Mouse (Mus musculus): Measurements from ENCODE around the gene Cabin1. TPM values are rescaled to one million over a fixed set of nuclear protein-coding genes. Genes with fewer than 3 reads are reported as not detected.

Gene Cabin1
- polyA plus RNA-seq, 1 experiment from 2014 or later, result 36.8 TPM

- Histone ChIP-seq H3K4me1 (peaks cover 26% of the 10 kb centered on the region), H3K36me3 (peaks cover 17% of the 10 kb centered on the region; the same call in 1 of the 2 replicates), H3K9me3 (no peaks in the 10 kb centered on the region), H3K9ac (replicated peaks) (no peak overlapping the region), H3K4me3 (no peak overlapping the region), H3K4me2 (replicated peaks) (no peak overlapping the region), H3K27ac (replicated peaks) (no peak overlapping the region), H3K27me3 (no peaks in the 10 kb centered on the region)
- no peak for ATAC-seq (replicated peaks)
- WGBS, result 76% methylated on average over 3 of the region's 3 CpGs
Measured at GRCm38 (mm10) chr10:75707901-75708632, 56.1 kb downstream of the Cabin1 start.

GRCm38 (mm10) chr10:75706632-75707216, 57.4 kb downstream of the Cabin1 start:
- H3K9me3 ChIP-seq, result no peaks in the 10 kb centered on the region
- H3K4me2 ChIP-seq (replicated peaks), result no peak overlapping the region
- peaks cover 29% of the 10 kb centered on the region for H3K4me1 ChIP-seq
- no peaks in the 10 kb centered on the region for H3K27me3 ChIP-seq
- H3K4me3 ChIP-seq, result no peak overlapping the region
- 76% methylated on average over 8 of the region's 8 CpGs for WGBS
- H3K27ac ChIP-seq (replicated peaks), result no peak overlapping the region
- no peak for ATAC-seq (replicated peaks)
- H3K36me3 ChIP-seq, result peaks cover 8% of the 10 kb centered on the region; the same call in 1 of the 2 replicates
- H3K9ac ChIP-seq (replicated peaks), result no peak overlapping the region

- Histone ChIP-seq H3K9ac (replicated peaks) (no peak overlapping the region), H3K27ac (replicated peaks) (no peak overlapping the region), H3K4me1 (peaks cover 29% of the 10 kb centered on the region), H3K36me3 (peaks cover 3% of the 10 kb centered on the region; the same call in 1 of the 2 replicates), H3K27me3 (no peaks in the 10 kb centered on the region), H3K4me3 (no peak overlapping the region), H3K9me3 (no peaks in the 10 kb centered on the region), H3K4me2 (replicated peaks) (no peak overlapping the region)
- no peak for ATAC-seq (replicated peaks)
- 76% methylated on average over 7 of the region's 7 CpGs for WGBS
Measured at GRCm38 (mm10) chr10:75705681-75706400, 58.3 kb downstream of the Cabin1 start.

GRCm38 (mm10) chr10:75704212-75705185, 59.6 kb downstream of the Cabin1 start:
- peak overlapping the region; percentile 22 for H3K4me2 ChIP-seq (replicated peaks)
- 0 out of 2 replicates have a peak overlapping the region, but pooled peaks have one; percentile 20 for H3K9ac ChIP-seq (replicated peaks)

GRCm38 (mm10) chr10:75703504-75703903, 60.6 kb downstream of the Cabin1 start:
- 48% methylated on average over 1 of the region's 1 CpGs for WGBS

More at GRCm38 (mm10) chr10:75704212-75705185, 59.6 kb downstream of the Cabin1 start:
- Histone ChIP-seq H3K27me3 (no peaks in the 10 kb centered on the region), H3K4me3 (no peak overlapping the region), H3K4me1 (peaks cover 29% of the 10 kb centered on the region), H3K27ac (replicated peaks) (peak overlapping the region; percentile 87), H3K36me3 (peaks cover 5% of the 10 kb centered on the region; the same call in 1 of the 2 replicates), H3K9me3 (no peaks in the 10 kb centered on the region)
- ATAC-seq (replicated peaks), result peak; percentile 90
- 18% methylated on average over 15 of the region's 15 CpGs for WGBS

GRCm38 (mm10) chr10:75702494-75702893, 61.6 kb downstream of the Cabin1 start:
- Histone ChIP-seq H3K4me2 (replicated peaks) (no peak overlapping the region), H3K27ac (replicated peaks) (no peak overlapping the region), H3K9me3 (no peaks in the 10 kb centered on the region), H3K27me3 (no peaks in the 10 kb centered on the region), H3K9ac (replicated peaks) (no peak overlapping the region), H3K4me1 (peaks cover 29% of the 10 kb centered on the region), H3K36me3 (peaks cover 8% of the 10 kb centered on the region), H3K4me3 (no peak overlapping the region)
- WGBS, result 92% methylated on average over 2 of the region's 2 CpGs
- ATAC-seq (replicated peaks), result no peak

More at GRCm38 (mm10) chr10:75703504-75703903, 60.6 kb downstream of the Cabin1 start:
- no peak overlapping the region for H3K9ac ChIP-seq (replicated peaks)
- ATAC-seq (replicated peaks), result no peak
- no peak overlapping the region for H3K4me2 ChIP-seq (replicated peaks)
- no peak overlapping the region for H3K4me3 ChIP-seq
- H3K27me3 ChIP-seq, result no peaks in the 10 kb centered on the region
- H3K36me3 ChIP-seq, result peaks cover 8% of the 10 kb centered on the region; the same call in 1 of the 2 replicates
- peaks cover 29% of the 10 kb centered on the region for H3K4me1 ChIP-seq
- peak overlapping the region; percentile 87 for H3K27ac ChIP-seq (replicated peaks)
- no peaks in the 10 kb centered on the region for H3K9me3 ChIP-seq

GRCm38 (mm10) chr10:75701280-75701679, 62.9 kb downstream of the Cabin1 start:
- ATAC-seq (replicated peaks), result no peak
- 74% methylated on average over 6 of the region's 6 CpGs for WGBS
- H3K4me1 ChIP-seq, result peaks cover 29% of the 10 kb centered on the region
- no peak overlapping the region for H3K9ac ChIP-seq (replicated peaks)
- peak overlapping the region; percentile 44 for H3K27ac ChIP-seq (replicated peaks)
- H3K36me3 ChIP-seq, result peaks cover 17% of the 10 kb centered on the region
- no peaks in the 10 kb centered on the region for H3K27me3 ChIP-seq
- H3K4me3 ChIP-seq, result no peak overlapping the region
- no peaks in the 10 kb centered on the region for H3K9me3 ChIP-seq
- no peak overlapping the region for H3K4me2 ChIP-seq (replicated peaks)

GRCm38 (mm10) chr10:75697693-75698092, 66.4 kb downstream of the Cabin1 start:
- Histone ChIP-seq H3K4me3 (no peak overlapping the region), H3K4me1 (no peaks in the 10 kb centered on the region; the same call in 1 of the 2 replicates), H3K9ac (replicated peaks) (no peak overlapping the region), H3K9me3 (no peaks in the 10 kb centered on the region), H3K27me3 (no peaks in the 10 kb centered on the region), H3K27ac (replicated peaks) (no peak overlapping the region), H3K4me2 (replicated peaks) (no peak overlapping the region), H3K36me3 (peaks cover 45% of the 10 kb centered on the region)
- ATAC-seq (replicated peaks), result no peak
- 90% methylated on average over 3 of the region's 3 CpGs for WGBS

- Histone ChIP-seq H3K9me3 (no peaks in the 10 kb centered on the region), H3K36me3 (peaks cover 51% of the 10 kb centered on the region), H3K9ac (replicated peaks) (no peak overlapping the region), H3K27me3 (no peaks in the 10 kb centered on the region), H3K27ac (replicated peaks) (no peak overlapping the region), H3K4me1 (no peaks in the 10 kb centered on the region; the same call in 1 of the 2 replicates), H3K4me2 (replicated peaks) (no peak overlapping the region), H3K4me3 (no peak overlapping the region)
- ATAC-seq (replicated peaks), result no peak
- WGBS, result 92% methylated on average over 7 of the region's 7 CpGs
Measured at GRCm38 (mm10) chr10:75696597-75697355, 67.4 kb downstream of the Cabin1 start.

- ATAC-seq (replicated peaks), result no peak
Measured at GRCm38 (mm10) chr10:75695521-75695920, 68.6 kb downstream of the Cabin1 start.

GRCm38 (mm10) chr10:75695078-75695477, 69.1 kb downstream of the Cabin1 start:
- Histone ChIP-seq H3K4me3 (no peak overlapping the region), H3K9ac (replicated peaks) (no peak overlapping the region), H3K36me3 (peaks cover 54% of the 10 kb centered on the region), H3K4me2 (replicated peaks) (no peak overlapping the region), H3K9me3 (no peaks in the 10 kb centered on the region), H3K4me1 (no peaks in the 10 kb centered on the region), H3K27ac (replicated peaks) (no peak overlapping the region), H3K27me3 (no peaks in the 10 kb centered on the region)
- 89% methylated on average over 5 of the region's 5 CpGs for WGBS
- ATAC-seq (replicated peaks), result no peak

More at GRCm38 (mm10) chr10:75695521-75695920, 68.6 kb downstream of the Cabin1 start:
- Histone ChIP-seq H3K27ac (replicated peaks) (no peak overlapping the region), H3K27me3 (no peaks in the 10 kb centered on the region), H3K9me3 (no peaks in the 10 kb centered on the region), H3K36me3 (peaks cover 54% of the 10 kb centered on the region), H3K4me1 (no peaks in the 10 kb centered on the region), H3K4me3 (no peak overlapping the region), H3K4me2 (replicated peaks) (no peak overlapping the region), H3K9ac (replicated peaks) (no peak overlapping the region)
- WGBS, result 96% methylated on average over 2 of the region's 2 CpGs

Data from forebrain, embryonic 15.5 days (tissue).